Mouse (Mus musculus) CD4-positive, CD25-positive, alpha-beta regulatory T cell, adult 4 months (primary cell): ENCODE measurements at regions not wholly inside any gene's neighbourhood (a gene's known extent, or its start where the extent isn't known, plus 50 kb on each side); places are given as distances from the start of the nearest gene placed in this dataset.

Experiments
- ATAC-seq: one replicate; pipeline ENCODE4 v1.8.0; 2017

GRCm38 (mm10) chr14:102396036-102396734, 586.3 kb downstream of the Kctd12 start:
- no peak for ATAC-seq

- ATAC-seq = no peak
These were observed 590.1 kb downstream of the Kctd12 start for GRCm38 (mm10) chr14:102392351-102392750.

GRCm38 (mm10) chr14:102372994-102373567, 609.4 kb downstream of the Kctd12 start:
- no peak for ATAC-seq

GRCm38 (mm10) chr14:102361589-102361988, 620.8 kb downstream of the Kctd12 start:
- no peak for ATAC-seq

- no peak for ATAC-seq
These were observed 599.7 kb downstream of the Lmo7 start for GRCm38 (mm10) chr14:102329409-102329808.

- ATAC-seq = no peak
These were observed 576.6 kb downstream of the Lmo7 start for GRCm38 (mm10) chr14:102306332-102306731.

- ATAC-seq = no peak
These were observed 573.1 kb downstream of the Lmo7 start for GRCm38 (mm10) chr14:102302826-102303225.

GRCm38 (mm10) chr14:102300251-102300650, 570.5 kb downstream of the Lmo7 start:
- no peak for ATAC-seq

GRCm38 (mm10) chr14:102291361-102291760, 561.6 kb downstream of the Lmo7 start:
- no peak for ATAC-seq

GRCm38 (mm10) chr14:102250076-102250475, 520.3 kb downstream of the Lmo7 start:
- no peak for ATAC-seq

GRCm38 (mm10) chr14:102248581-102248980, 518.8 kb downstream of the Lmo7 start:
- ATAC-seq = no peak

GRCm38 (mm10) chr14:102248023-102248422, 518.3 kb downstream of the Lmo7 start:
- ATAC-seq = no peak

- no peak for ATAC-seq
These were observed 514.2 kb downstream of the Lmo7 start for GRCm38 (mm10) chr14:102243806-102244536.

- no peak for ATAC-seq
These were observed 487.0 kb downstream of the Lmo7 start for GRCm38 (mm10) chr14:102216581-102217368.

- no peak for ATAC-seq
These were observed 485.7 kb downstream of the Lmo7 start for GRCm38 (mm10) chr14:102215267-102215964.

GRCm38 (mm10) chr14:102212079-102212478, 482.3 kb downstream of the Lmo7 start:
- ATAC-seq = no peak

GRCm38 (mm10) chr14:102204881-102205671, 475.3 kb downstream of the Lmo7 start:
- no peak for ATAC-seq

GRCm38 (mm10) chr14:102199430-102199829, 469.7 kb downstream of the Lmo7 start:
- ATAC-seq = no peak

- ATAC-seq = no peak
These were observed 461.0 kb downstream of the Lmo7 start for GRCm38 (mm10) chr14:102190786-102191185.

- ATAC-seq = no peak
These were observed 451.5 kb downstream of the Lmo7 start for GRCm38 (mm10) chr14:102181269-102181668.

- ATAC-seq = no peak
These were observed 442.0 kb downstream of the Lmo7 start for GRCm38 (mm10) chr14:102171775-102172174.
